8 mouse cellular contexts compared by ENCODE assay signal in the genomic region with DNA sequence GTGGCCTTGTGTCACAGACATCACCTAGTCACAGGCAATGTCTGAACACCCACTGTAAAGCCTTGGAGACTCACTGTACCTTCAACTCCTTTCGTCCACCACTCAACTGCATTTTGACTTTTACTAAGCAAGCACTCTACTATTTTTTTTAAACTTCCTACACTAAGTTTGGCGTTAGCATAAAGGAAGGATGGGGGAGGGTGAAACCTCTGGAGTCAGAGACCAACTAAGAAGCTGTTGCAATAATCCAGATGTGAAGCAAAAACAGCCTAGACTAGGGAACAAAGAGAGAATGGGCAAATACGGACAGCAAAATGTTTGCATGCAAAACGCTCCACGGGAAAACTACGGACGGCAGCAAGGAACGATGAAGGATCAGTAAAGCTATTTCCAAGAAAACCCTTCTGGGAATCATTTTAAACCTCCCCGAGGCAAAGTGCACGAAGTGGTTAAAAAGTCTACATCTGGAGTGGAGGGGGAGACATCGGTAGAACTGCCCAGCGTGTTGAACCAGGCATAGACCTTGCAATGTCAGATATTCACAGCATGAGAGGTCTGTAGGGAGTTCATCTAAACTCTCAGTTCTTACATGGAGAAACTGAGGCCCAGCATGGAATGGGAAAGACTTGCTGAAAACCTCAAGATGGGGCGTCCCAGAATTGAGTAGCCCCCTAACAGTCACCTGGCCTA. TPM values are rescaled to one million over a fixed set of nuclear protein-coding genes. Genes with fewer than 3 reads are reported as not detected.
A peak's percentile ranks its signal among the peaks of the same experiment; 100 is the strongest.
DNase-seq lines count a peak whose midpoint lies in the region; ATAC-seq and TF ChIP-seq lines count a peak whose summit lies in the region.

No protein-coding gene starts in this region.

- 11% methylated on average over 13 of the region's 13 CpGs for WGBS in forebrain, embryonic 12.5 days
- 5% methylated on average over 13 of the region's 13 CpGs for WGBS in liver, embryonic 13.5 days (ENCODE audit: insufficient replicate concordance)

- no peak for TF ChIP-seq CTCF in gastrocnemius, adult 2 months (IDR thresholded peaks at IDR 0.05)
- TF ChIP-seq CTCF in C2C12 (IDR thresholded peaks at IDR 0.05; ENCODE audit: control insufficient read depth, insufficient read depth, insufficient read length): no peak

- H3K4me3 ChIP-seq in gastrocnemius, adult 2 months: peak overlapping the region; percentile 98
- H3K4me3 ChIP-seq in C2C12 (ENCODE audit: insufficient read depth, poor library complexity, severe bottlenecking): peak overlapping the region; percentile 89
- H3K4me3 ChIP-seq in forebrain, embryonic 12.5 days (replicated peaks): peak overlapping the region; percentile 100
- peak overlapping the region; percentile 97 for H3K4me3 ChIP-seq in liver, embryonic 13.5 days (replicated peaks)

- H3K9ac ChIP-seq in forebrain, embryonic 12.5 days: peak overlapping the region; percentile 98
- peak overlapping the region; percentile 96 for H3K9ac ChIP-seq in liver, embryonic 13.5 days

- H3K27ac ChIP-seq in gastrocnemius, adult 2 months: peak overlapping the region; percentile 98
- 0 out of 2 replicates have a peak overlapping the region, but pooled peaks have one; percentile 46 for H3K27ac ChIP-seq in forebrain, embryonic 12.5 days
- H3K27ac ChIP-seq in liver, embryonic 13.5 days: peak overlapping the region; percentile 86

- ATAC-seq in forebrain, embryonic 12.5 days (ENCODE audit: low FRiP score): no peak
- peak; percentile 15; the same call in 1 of the 2 replicates for ATAC-seq in liver, embryonic 13.5 days (ENCODE audit: low read depth)

- peak overlapping the region; percentile 94 for H3K4me2 ChIP-seq in forebrain, embryonic 12.5 days
- peak overlapping the region; percentile 93 for H3K4me2 ChIP-seq in liver, embryonic 13.5 days

- peaks cover 15% of the 10 kb centered on the region for H3K36me3 ChIP-seq in C2C12 (ENCODE audit: control insufficient read depth, insufficient read depth)
- H3K36me3 ChIP-seq in forebrain, embryonic 12.5 days (replicated peaks): peaks cover 19% of the 10 kb centered on the region
- peaks cover 14% of the 10 kb centered on the region for H3K36me3 ChIP-seq in liver, embryonic 13.5 days

- no peaks in the 10 kb centered on the region for H3K9me3 ChIP-seq in forebrain, embryonic 12.5 days
- no peaks in the 10 kb centered on the region for H3K9me3 ChIP-seq in liver, embryonic 13.5 days (replicated peaks)

- H3ac ChIP-seq in C2C12 (ENCODE audit: control insufficient read depth, insufficient read length, low read depth): peak overlapping the region; percentile 93

- no peaks in the 10 kb centered on the region for H3K27me3 ChIP-seq in C2C12 (ENCODE audit: control insufficient read depth, insufficient read depth, insufficient read length)
- no peaks in the 10 kb centered on the region; the same call in 1 of the 2 replicates for H3K27me3 ChIP-seq in forebrain, embryonic 12.5 days
- H3K27me3 ChIP-seq in liver, embryonic 13.5 days: no peaks in the 10 kb centered on the region

- peaks cover 23% of the 10 kb centered on the region for H3K79me2 ChIP-seq in C2C12 (ENCODE audit: control insufficient read depth, insufficient read depth)

- peak; percentile 14 for DNase-seq in gastrocnemius, adult 2 months
- DNase-seq in gastrocnemius, adult 8-10 months (ENCODE audit: low spot score in 2 of 2): no peak
- DNase-seq in liver, embryonic 13.5 days: no peak
- no peak for DNase-seq in ovary, adult 18-20 months (ENCODE audit: low spot score)
- no peak for DNase-seq in right cerebral cortex, postnatal 4 days
- DNase-seq in urinary bladder, postnatal 36 days (ENCODE audit: low spot score in 2 of 2): no peak

- peaks cover 28% of the 10 kb centered on the region for H3K4me1 ChIP-seq in forebrain, embryonic 12.5 days
- H3K4me1 ChIP-seq in liver, embryonic 13.5 days (replicated peaks): peaks cover 55% of the 10 kb centered on the region

- peaks cover 5% of the 10 kb centered on the region for H3K79me3 ChIP-seq in C2C12 (ENCODE audit: low read depth)

- intact Hi-C loops in gastrocnemius, adult 2 months (cut with DNase I): loop anchor here (5.0 kb wide), 1 partner anchor 37 kb away; a partner anchor contains a TSS

TF ChIP-seq in C2C12, 6 proteins besides CTCF, POLR2A, EP300 and RAD21:
- TF ChIP-seq USF1 (IDR thresholded peaks at IDR 0.05; ENCODE audit: low read depth): no peak
- TF ChIP-seq MYOG (IDR thresholded peaks at IDR 0.05; ENCODE audit: control insufficient read depth, extremely low read depth, insufficient read length): no peak
- TF ChIP-seq FOSL1 (IDR thresholded peaks at IDR 0.05; ENCODE audit: insufficient read depth, low read length, poor library complexity, severe bottlenecking): no peak
- TF ChIP-seq MAX (IDR thresholded peaks at IDR 0.05): no peak

RNA-seq across cellular contexts. Expression of a gene that starts 0.9 kb away (rescaled TPM):
- total RNA-seq in gastrocnemius, adult 2 months (2021): 1 to 10 TPM; 3.0 to 3.4 TPM
- total RNA-seq in gastrocnemius, adult 8-10 months (2022): 1 to 10 TPM; 3.5 to 4.5 (median 3.9) TPM
- 1.6 TPM for polyA plus RNA-seq in C2C12 (2012; fragmentation: generic; extraction: Trizol)
- polyA plus RNA-seq in forebrain, embryonic 12.5 days (2016; fragmentation: Nextera tagmentation; extraction: Ambion mirVana): 10.4 and 12.4 TPM in 2 replicates
- 1.4 and 1.7 TPM in 2 replicates for polyA plus RNA-seq in liver, embryonic 13.5 days (2015; fragmentation: Nextera tagmentation; extraction: Ambion mirVana)

RNA-seq across cellular contexts. Expression of a gene that starts 38.1 kb away (rescaled TPM):
- total RNA-seq in gastrocnemius, adult 2 months (2021): 10 to 100 TPM; 13.6 to 14.3 TPM
- 10 to 100 TPM; 10.1 to 13.6 (median 12.1) TPM for total RNA-seq in gastrocnemius, adult 8-10 months (2022)
- polyA plus RNA-seq in C2C12 (2012; fragmentation: generic; extraction: Trizol): 4.8 TPM
- 28.2 and 30.2 TPM in 2 replicates for polyA plus RNA-seq in forebrain, embryonic 12.5 days (2016; fragmentation: Nextera tagmentation; extraction: Ambion mirVana)
- polyA plus RNA-seq in liver, embryonic 13.5 days (2015; fragmentation: Nextera tagmentation; extraction: Ambion mirVana): 6.1 and 6.9 TPM in 2 replicates

RNA-seq across cellular contexts. Expression of a gene that starts 58.9 kb away (rescaled TPM):
- 1 to 10 TPM; 2.5 to 3.1 TPM for total RNA-seq in gastrocnemius, adult 2 months (2021)
- total RNA-seq in gastrocnemius, adult 8-10 months (2022): 1 to 10 TPM; 1.8 to 3.2 (median 2.2) TPM
- 0.47 TPM for polyA plus RNA-seq in C2C12 (2012; fragmentation: generic; extraction: Trizol)
- 23.8 and 28.7 TPM in 2 replicates for polyA plus RNA-seq in forebrain, embryonic 12.5 days (2016; fragmentation: Nextera tagmentation; extraction: Ambion mirVana)
- 0.63 TPM in 2 replicates for polyA plus RNA-seq in liver, embryonic 13.5 days (2015; fragmentation: Nextera tagmentation; extraction: Ambion mirVana)

Comparison
In these comparisons a context has a peak if more than half of its experiments do, and no peak if none do; other contexts are left out.
1. H3K27ac ChIP-seq: peak in every context shown above with its lines; median percentile 98 in gastrocnemius, adult 2 months; 86 in liver, embryonic 13.5 days; 46 in forebrain, embryonic 12.5 days.
2. RNA of a gene that starts 58.9 kb away (polyA plus RNA-seq): 23.8 to 28.7 TPM in forebrain, embryonic 12.5 days; 0.63 TPM in liver, embryonic 13.5 days and 0.47 TPM in C2C12 (single experiment); every median in the first group is over 10 times any median in the second.
3. Peak in every context shown above with its lines, with median percentiles within 50 percentile points of each other: H3K4me3 ChIP-seq.